Mouse (Mus musculus) testis, adult 2 months (tissue): ENCODE measurements around the gene Arpc3.

Experiments
- CTCF ChIP-seq: fragments of 200-500 bp; IDR thresholded peaks from 2 replicates; pipeline ENCODE4 v1.5.1; 2012; ENCODE audit warnings: low read depth, mild to moderate bottlenecking, inconsistent platforms, low read length, moderate library complexity; ENCODE audit not compliant: control insufficient read depth, insufficient read depth, insufficient replicate concordance
- POLR2A ChIP-seq: fragments of 200-500 bp; IDR thresholded peaks from 2 replicates; pipeline ENCODE4 v1.6.1; 2012; ENCODE audit warnings: low read depth, mild to moderate bottlenecking, inconsistent platforms, low read length, moderate library complexity; ENCODE audit not compliant: control insufficient read depth

DNA sequence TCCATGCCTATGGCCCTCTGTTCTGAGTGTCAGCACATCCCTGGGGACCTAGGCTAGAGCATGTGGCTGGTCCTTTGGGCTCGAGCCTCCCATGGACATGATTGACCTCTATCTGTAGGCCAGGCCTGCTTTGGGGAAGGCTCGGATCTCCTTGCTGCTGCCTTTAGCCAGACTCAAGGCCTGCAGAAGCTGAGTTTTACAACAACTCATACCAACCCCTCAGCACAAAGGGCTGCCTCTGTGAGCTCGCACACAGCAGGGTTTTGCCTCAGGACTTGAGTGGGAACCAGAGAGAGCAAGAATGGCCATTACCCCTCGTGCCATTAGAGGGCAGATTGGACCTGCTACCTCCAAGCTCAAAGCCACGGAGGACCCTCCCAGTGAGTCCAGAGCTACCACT is 57.2 kb downstream of the Arpc3 start:
- TF ChIP-seq CTCF, result no peak
- TF ChIP-seq POLR2A, result no peak
